Mouse (Mus musculus) kidney, postnatal 10 days (tissue): ENCODE measurements around the gene Smpd3.
A peak's percentile ranks its signal among the peaks of the same experiment; 100 is the strongest.

Experiments used
- DNase-seq: peaks from one replicate; pipeline ENCODE4 v3.0.0; 2021; ENCODE audit warnings: mixed read lengths

Gene Smpd3

DNA sequence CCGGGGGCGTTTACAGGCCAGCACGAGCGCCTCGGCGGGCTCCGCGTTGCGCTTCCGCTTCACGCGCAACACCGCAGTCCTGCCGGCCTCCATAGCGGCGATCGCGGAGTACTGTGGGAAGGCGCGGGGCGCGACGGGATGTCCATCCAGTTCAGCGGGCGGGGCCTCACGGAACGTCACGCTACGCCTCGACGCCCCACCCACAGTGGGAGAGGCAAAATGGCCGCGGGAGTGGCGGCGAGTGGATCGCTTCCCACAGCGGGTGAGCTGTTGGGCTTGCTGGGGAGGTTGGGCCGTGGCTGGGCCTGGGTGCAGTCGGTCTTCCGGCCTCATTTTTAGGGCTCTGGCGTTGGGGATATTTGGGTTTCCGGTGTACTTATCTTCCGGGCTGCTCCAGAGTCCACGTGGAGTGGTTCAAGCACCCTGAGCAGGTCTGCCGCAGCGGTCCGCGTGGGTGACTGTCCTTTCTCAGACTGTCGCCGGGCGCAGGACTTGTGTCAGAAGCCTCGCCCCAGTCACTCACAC lies 126.9 kb downstream of the Smpd3 start, which contains the start of the genes Slc7a6os and Prmt7:
Gene Slc7a6os, minus strand, starts transcription at position 115 of the 525 bp plus-strand sequence.
Gene Prmt7, plus strand, starts transcription at position 116 of the 525 bp plus-strand sequence.
- peak; percentile 98 for DNase-seq

DNA sequence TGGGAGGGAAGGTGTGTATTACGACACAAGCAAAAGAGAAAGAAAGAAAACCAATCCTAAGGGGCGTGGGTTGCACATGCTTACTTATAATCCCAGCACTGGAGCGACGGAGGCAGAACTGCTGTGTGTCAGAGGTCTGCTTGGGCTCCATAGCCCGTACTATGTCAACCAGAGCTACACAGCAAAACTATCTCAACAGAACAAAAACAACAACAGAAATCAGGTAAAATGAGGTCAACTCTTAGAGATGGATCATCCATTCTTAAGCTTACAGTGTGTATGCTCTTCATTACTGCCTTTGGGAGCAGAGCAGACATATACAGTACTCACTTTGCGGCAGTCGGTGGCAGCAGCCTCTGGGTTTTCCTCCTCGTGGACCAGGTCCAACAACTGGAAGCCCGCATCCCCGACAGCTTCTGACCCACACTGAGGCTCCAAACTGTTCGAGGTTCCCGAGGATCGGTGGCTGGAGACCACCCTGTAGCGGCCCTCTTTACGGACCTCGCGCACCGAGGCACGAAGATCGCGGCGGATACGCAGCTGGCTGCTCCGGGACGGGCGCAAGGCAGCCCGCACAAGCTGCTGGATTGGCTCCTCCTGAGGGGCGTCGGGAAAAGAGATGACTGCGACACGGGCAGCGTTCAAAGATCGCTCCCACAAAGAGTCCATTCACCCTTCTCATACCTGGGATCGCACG lies 127.6 kb downstream of the Smpd3 start:
- DNase-seq, result no peak
